Mouse (Mus musculus) gastrocnemius, postnatal 4 days (tissue): ENCODE measurements around the gene Gm6020. TPM values are rescaled to one million over a fixed set of nuclear protein-coding genes. Genes with fewer than 3 reads are reported as not detected.
"Not testable (repeated sequence)": the region's sequence is repeated elsewhere in the genome, so short reads cannot be mapped to it uniquely, and the experiment has no call there.

Experiments used
- DNase-seq, 2 experiments: peaks; one replicate each; pipeline ENCODE4 v3.0.0; 2021 to 2022; ENCODE audit warnings: low spot score in 2 of 2, mixed read lengths in 2 of 2
- long read RNA-seq, 2 experiments: library from polyadenylated mRNA; stranded (forward); transcript quantifications; one replicate each; pipeline ENCODE4 v2.0.0; 2021
- total RNA-seq, 2 experiments: library from RNA; stranded (reverse); gene quantifications; 2 replicates each; pipeline ENCODE4 v1.2.3; 2021

The Gm6020 gene
- not detected for total RNA-seq
- long read RNA-seq, experiment 1, result 0 reads
- long read RNA-seq, experiment 2, result 0 reads

GRCm38 (mm10) chr19:61183590-61183989, at the start of gene Gm6020:
Gene Gm6020, plus strand, starts transcription at chr19:61183890.
- DNase-seq, result not testable (repeated sequence)

GRCm38 (mm10) chr19:61138655-61139054, 45.0 kb upstream of the Gm6020 start:
- DNase-seq, result no peak

GRCm38 (mm10) chr19:61140342-61141206, 43.1 kb upstream of the Gm6020 start, which contains the start of gene Zfp950:
Gene Zfp950, minus strand, starts transcription at chr19:61140840.
- peak; percentile 27 to 71 for DNase-seq

GRCm38 (mm10) chr19:61141299-61141698, 42.4 kb upstream of the Gm6020 start:
- no peak for DNase-seq

GRCm38 (mm10) chr19:61151372-61151700, 32.4 kb upstream of the Gm6020 start:
- no peak for DNase-seq

GRCm38 (mm10) chr19:61151701-61152420, 31.8 kb upstream of the Gm6020 start:
- DNase-seq, result no peak

GRCm38 (mm10) chr19:61175756-61176324, 7.8 kb upstream of the Gm6020 start, which contains the start of gene Gm7102:
Gene Gm7102, minus strand, starts transcription at chr19:61176309.
- DNase-seq, result no peak

- peak; percentile 72 to 91 for DNase-seq
These were observed 15.6 kb downstream of the Gm6020 start for GRCm38 (mm10) chr19:61199316-61199715.

GRCm38 (mm10) chr19:61199836-61200235, 16.1 kb downstream of the Gm6020 start:
- no peak for DNase-seq

GRCm38 (mm10) chr19:61207506-61207905, 23.8 kb downstream of the Gm6020 start:
- DNase-seq, result not testable (repeated sequence)

- no peak for DNase-seq
These were observed 40.1 kb downstream of the Gm6020 start for GRCm38 (mm10) chr19:61223706-61224328.

- no peak for DNase-seq
These were observed 41.2 kb downstream of the Gm6020 start for GRCm38 (mm10) chr19:61224678-61225525.

- DNase-seq, result peak; percentile 34 to 54
These were observed 42.1 kb downstream of the Gm6020 start for GRCm38 (mm10) chr19:61225526-61226400.

- peak; percentile 50 to 75 for DNase-seq
These were observed 42.8 kb downstream of the Gm6020 start for GRCm38 (mm10) chr19:61226401-61226927.

- peak; percentile 73 to 87 for DNase-seq
These were observed 43.5 kb downstream of the Gm6020 start for GRCm38 (mm10) chr19:61226928-61227854.

- peak in 1 of 2 experiments; percentile 14 for DNase-seq
These were observed 44.4 kb downstream of the Gm6020 start, which contains the start of gene Csf2ra for GRCm38 (mm10) chr19:61227941-61228701. Gene Csf2ra, minus strand, starts transcription at chr19:61228429.
